Mouse (Mus musculus) erythroblast, embryonic 14.5 days (primary cell): ENCODE data around the gene Clmp. TPM values are rescaled to one million over a fixed set of nuclear protein-coding genes. Genes with fewer than 3 reads are reported as not detected.

Experiments
- H3K27me3 ChIP-seq: 2 replicates; pipeline ENCODE4 v1.6.1; 2012; ENCODE audit warnings: inconsistent platforms; ENCODE audit not compliant: control insufficient read depth
- H3K36me3 ChIP-seq: 2 replicates; pipeline ENCODE4 v1.6.1; 2012; ENCODE audit warnings: mild to moderate bottlenecking, inconsistent platforms; ENCODE audit not compliant: control insufficient read depth
- H3K4me1 ChIP-seq: 2 replicates; pipeline ENCODE4 v1.6.1; 2012; ENCODE audit warnings: inconsistent platforms; ENCODE audit not compliant: control insufficient read depth
- H3K4me3 ChIP-seq: replicated peaks from 2 replicates; pipeline ENCODE3; 2012; ENCODE audit warnings: moderate library complexity, mild to moderate bottlenecking, inconsistent platforms
- H3K9me3 ChIP-seq: 2 replicates; pipeline ENCODE4 v1.6.1; 2012; ENCODE audit warnings: low read length, inconsistent platforms, mixed read lengths; ENCODE audit not compliant: control insufficient read depth
- GATA1 ChIP-seq: IDR thresholded peaks from 2 replicates; pipeline ENCODE4 v1.6.1; 2012; ENCODE audit warnings: low read length, inconsistent platforms, mixed read lengths
- TAL1 ChIP-seq: IDR thresholded peaks from 3 replicates; pipeline ENCODE4 v1.6.1; 2012; ENCODE audit warnings: low read length, inconsistent platforms, mixed read lengths
- polyA plus RNA-seq: library from polyadenylated mRNA; stranded (reverse); fragments of >175 nt; gene quantifications from 2 replicates; pipeline ENCODE4 v1.2.3, GENCODE M21; 2012

Clmp gene
- 0.01 TPM in 1 of 2 replicates, not detected in the other for polyA plus RNA-seq

- Histone ChIP-seq H3K4me3 (peak within 1 kb of the TSS; percentile 24), H3K27me3 (peaks cover 17% of the 10 kb centered on the region), H3K36me3 (no peaks in the 10 kb centered on the region), H3K9me3 (no peaks in the 10 kb centered on the region), H3K4me1 (no peaks in the 10 kb centered on the region)
- no peak for TF ChIP-seq GATA1
- TF ChIP-seq TAL1 = no peak
Measured at GRCm38 (mm10) chr9:40685801-40686420, at the start of gene Clmp. Clmp (plus strand) TSS chr9:40685962.

GRCm38 (mm10) chr9:40636054-40636453, 49.7 kb upstream of the Clmp start:
- H3K27me3 ChIP-seq = no peaks in the 10 kb centered on the region
- H3K4me3 ChIP-seq = no peak overlapping the region
- TF ChIP-seq GATA1 (no peak), TAL1 (no peak)

GRCm38 (mm10) chr9:40637705-40638393, 47.9 kb upstream of the Clmp start:
- no peaks in the 10 kb centered on the region for H3K27me3 ChIP-seq

More at GRCm38 (mm10) chr9:40636054-40636453, 49.7 kb upstream of the Clmp start:
- Histone ChIP-seq H3K9me3 (no peaks in the 10 kb centered on the region), H3K4me1 (0 out of 2 replicates have a peak, but pooled peaks cover 2% of the 10 kb centered on the region), H3K36me3 (no peaks in the 10 kb centered on the region)

GRCm38 (mm10) chr9:40638394-40639049, 47.2 kb upstream of the Clmp start:
- Histone ChIP-seq H3K4me1 (0 out of 2 replicates have a peak, but pooled peaks cover 2% of the 10 kb centered on the region), H3K36me3 (no peaks in the 10 kb centered on the region)

More at GRCm38 (mm10) chr9:40637705-40638393, 47.9 kb upstream of the Clmp start:
- TF ChIP-seq TAL1 (no peak), GATA1 (no peak)
- Histone ChIP-seq H3K9me3 (no peaks in the 10 kb centered on the region), H3K4me1 (0 out of 2 replicates have a peak, but pooled peaks cover 2% of the 10 kb centered on the region), H3K36me3 (no peaks in the 10 kb centered on the region), H3K4me3 (peak overlapping the region; percentile 46)

GRCm38 (mm10) chr9:40639536-40640187, 46.1 kb upstream of the Clmp start:
- TF ChIP-seq TAL1 (no peak), GATA1 (no peak)
- 0 out of 2 replicates have a peak, but pooled peaks cover 2% of the 10 kb centered on the region for H3K4me1 ChIP-seq
- H3K27me3 ChIP-seq = no peaks in the 10 kb centered on the region
- no peak overlapping the region for H3K4me3 ChIP-seq
- no peaks in the 10 kb centered on the region for H3K9me3 ChIP-seq
- no peaks in the 10 kb centered on the region for H3K36me3 ChIP-seq

More at GRCm38 (mm10) chr9:40638394-40639049, 47.2 kb upstream of the Clmp start:
- H3K4me3 ChIP-seq = peak overlapping the region; percentile 46
- no peaks in the 10 kb centered on the region for H3K9me3 ChIP-seq
- H3K27me3 ChIP-seq = no peaks in the 10 kb centered on the region
- TF ChIP-seq TAL1 = no peak

- no peak for TF ChIP-seq GATA1
- no peak for TF ChIP-seq TAL1
- Histone ChIP-seq H3K9me3 (no peaks in the 10 kb centered on the region), H3K4me1 (0 out of 2 replicates have a peak, but pooled peaks cover 2% of the 10 kb centered on the region), H3K4me3 (no peak overlapping the region), H3K36me3 (no peaks in the 10 kb centered on the region), H3K27me3 (no peaks in the 10 kb centered on the region)
Measured at GRCm38 (mm10) chr9:40641318-40641717, 44.4 kb upstream of the Clmp start.

- no peaks in the 10 kb centered on the region for H3K9me3 ChIP-seq
- no peaks in the 10 kb centered on the region for H3K27me3 ChIP-seq
- H3K4me1 ChIP-seq = 0 out of 2 replicates have a peak, but pooled peaks cover 2% of the 10 kb centered on the region
- TF ChIP-seq TAL1 (no peak), GATA1 (no peak)
- no peak overlapping the region for H3K4me3 ChIP-seq
- H3K36me3 ChIP-seq = no peaks in the 10 kb centered on the region
Measured at GRCm38 (mm10) chr9:40642470-40643220, 43.1 kb upstream of the Clmp start.

GRCm38 (mm10) chr9:40649444-40649843, 36.3 kb upstream of the Clmp start:
- Histone ChIP-seq H3K36me3 (no peaks in the 10 kb centered on the region), H3K4me1 (no peaks in the 10 kb centered on the region), H3K27me3 (no peaks in the 10 kb centered on the region), H3K4me3 (no peak overlapping the region), H3K9me3 (no peaks in the 10 kb centered on the region)
- TF ChIP-seq TAL1 (no peak), GATA1 (no peak)
